Mouse (Mus musculus) left cerebral cortex, adult 9 months (tissue): ENCODE data around the gene Tent5c.
"Not testable (repeated sequence)": the region's sequence is repeated elsewhere in the genome, so short reads cannot be mapped to it uniquely, and the experiment has no call there.

Source experiments
- DNase-seq, 2 experiments: peaks; one replicate each; pipeline ENCODE4 v3.0.0; 2022; ENCODE audit warnings: low spot score in 2 of 2

Gene Tent5c

GRCm38 (mm10) chr3:100439088-100439487 is 50.0 kb downstream of the Tent5c start:
- no peak for DNase-seq

DNA sequence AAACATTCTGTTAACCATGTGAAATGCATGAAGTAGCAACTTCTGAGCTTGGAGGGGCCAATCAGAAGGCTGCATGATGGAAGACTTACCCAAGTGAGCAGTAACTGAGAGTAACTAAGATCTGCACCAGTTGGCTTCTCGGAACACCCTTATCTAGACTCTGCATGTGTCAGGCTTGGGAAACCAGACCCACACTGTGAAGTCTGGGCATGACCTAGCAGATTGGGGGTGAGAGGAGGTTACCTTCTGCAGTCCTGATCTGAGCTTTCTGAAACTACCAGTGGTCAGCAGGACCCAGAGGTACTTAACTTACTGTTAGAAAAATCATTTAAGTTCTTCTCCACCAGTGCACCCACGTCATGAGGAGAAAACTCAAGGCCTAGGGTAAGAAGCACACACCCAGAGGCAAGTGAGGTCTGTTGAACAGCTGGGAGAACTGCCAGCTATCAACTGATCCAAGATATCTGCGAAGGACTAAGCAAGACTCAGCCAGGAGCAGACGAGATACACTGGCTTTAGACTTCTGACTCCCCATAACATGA is 50.6 kb downstream of the Tent5c start:
- no peak for DNase-seq

DNA sequence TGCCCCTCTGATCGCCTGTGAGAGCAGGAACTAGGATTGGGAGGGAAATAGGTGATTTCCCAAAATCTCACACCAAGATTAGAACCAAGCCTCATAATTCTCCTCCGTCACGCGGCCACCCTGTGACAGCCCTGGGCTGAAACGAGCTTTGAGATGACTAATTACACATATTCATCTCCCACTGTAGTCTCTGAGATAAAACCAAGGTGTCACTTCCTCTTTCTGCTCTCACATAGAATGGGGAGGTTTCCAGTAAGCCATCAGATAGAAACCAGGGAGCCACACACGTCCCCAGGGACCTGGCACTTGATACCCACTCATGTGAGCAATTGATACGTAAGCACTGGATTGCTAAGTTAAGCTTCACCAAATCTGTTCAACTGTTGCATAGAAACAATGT is 52.4 kb downstream of the Tent5c start:
- no peak for DNase-seq

DNA sequence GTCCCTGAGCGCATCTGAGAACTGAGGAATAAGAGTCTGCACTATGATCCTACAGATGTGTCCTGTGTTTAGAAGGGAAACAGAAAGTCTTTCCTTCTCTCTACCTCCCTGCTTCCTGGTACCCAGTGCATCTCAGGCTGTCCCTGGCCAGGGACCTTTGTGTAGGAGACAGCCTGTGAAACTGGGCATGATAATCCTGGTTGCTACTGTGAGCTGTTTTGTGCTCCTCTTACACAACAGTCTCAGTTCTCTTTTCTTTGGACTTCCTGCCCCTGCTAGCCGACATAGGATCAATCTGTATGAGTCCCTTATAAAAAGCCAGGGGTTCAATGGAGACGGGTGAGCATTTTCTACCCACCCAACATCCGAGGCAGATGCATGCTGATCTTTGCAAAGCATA is 57.4 kb downstream of the Tent5c start:
- no peak for DNase-seq

DNA sequence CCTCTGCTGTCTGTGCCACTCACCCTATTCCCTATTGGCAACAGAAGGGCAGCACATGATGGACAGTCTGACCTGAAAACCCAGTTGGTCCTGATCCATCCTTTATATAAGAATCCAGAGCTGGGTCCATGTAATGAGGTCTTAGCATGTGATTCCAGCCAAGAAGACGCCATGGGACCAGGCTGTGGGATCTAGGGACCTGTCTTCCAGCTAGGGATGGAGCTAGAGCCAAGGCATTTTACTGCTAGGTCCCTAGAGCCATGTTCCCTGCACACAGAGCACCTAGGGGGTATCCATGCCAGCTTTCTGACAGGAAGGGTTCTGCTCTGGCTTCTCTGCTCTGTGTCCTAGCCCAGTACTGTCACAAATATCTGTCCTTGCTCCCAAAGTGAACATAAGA is 58.4 kb downstream of the Tent5c start:
- no peak for DNase-seq

GRCm38 (mm10) chr3:100430101-100430500 is 59.0 kb downstream of the Tent5c start:
- no peak for DNase-seq

DNA sequence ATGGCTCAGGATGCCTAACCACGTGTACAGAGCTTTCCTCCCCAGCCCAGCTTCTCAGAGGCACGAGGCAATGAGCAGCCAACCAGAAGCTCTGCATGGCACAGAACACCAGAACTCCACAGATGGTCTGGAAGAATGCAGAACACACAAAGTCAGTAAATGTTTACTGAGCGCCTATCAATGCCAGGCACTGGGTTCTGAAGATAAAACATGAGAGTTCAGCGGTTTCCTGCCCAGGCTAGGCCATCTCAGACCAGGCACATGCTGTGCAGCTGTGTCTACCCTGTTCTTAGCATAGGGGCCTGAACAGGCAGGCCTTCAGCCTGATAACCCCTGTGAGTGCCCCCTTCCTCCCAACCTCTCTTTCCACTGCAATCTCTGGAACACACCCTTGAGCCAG is 59.5 kb downstream of the Tent5c start:
- no peak for DNase-seq

DNA sequence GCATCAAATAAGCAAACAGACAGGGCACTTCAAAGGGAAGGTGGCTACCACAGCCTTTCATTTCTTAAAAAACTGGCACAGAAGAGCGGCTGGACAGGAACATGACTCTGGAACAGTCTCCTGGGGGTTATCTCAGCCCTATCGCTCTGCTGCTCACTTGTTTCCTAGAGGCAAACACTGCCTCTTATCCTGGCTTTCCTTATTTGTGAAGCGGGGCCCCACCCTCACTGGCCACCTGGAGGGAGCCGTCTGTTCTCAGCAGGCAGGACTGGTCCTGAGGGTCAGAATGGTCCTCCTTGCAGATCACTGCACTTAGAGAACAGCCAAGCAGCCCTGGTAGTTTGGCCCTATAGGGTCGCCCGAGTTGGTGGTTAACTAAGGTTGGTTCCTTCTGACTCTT is 61.6 kb downstream of the Tent5c start:
- no peak for DNase-seq

DNA sequence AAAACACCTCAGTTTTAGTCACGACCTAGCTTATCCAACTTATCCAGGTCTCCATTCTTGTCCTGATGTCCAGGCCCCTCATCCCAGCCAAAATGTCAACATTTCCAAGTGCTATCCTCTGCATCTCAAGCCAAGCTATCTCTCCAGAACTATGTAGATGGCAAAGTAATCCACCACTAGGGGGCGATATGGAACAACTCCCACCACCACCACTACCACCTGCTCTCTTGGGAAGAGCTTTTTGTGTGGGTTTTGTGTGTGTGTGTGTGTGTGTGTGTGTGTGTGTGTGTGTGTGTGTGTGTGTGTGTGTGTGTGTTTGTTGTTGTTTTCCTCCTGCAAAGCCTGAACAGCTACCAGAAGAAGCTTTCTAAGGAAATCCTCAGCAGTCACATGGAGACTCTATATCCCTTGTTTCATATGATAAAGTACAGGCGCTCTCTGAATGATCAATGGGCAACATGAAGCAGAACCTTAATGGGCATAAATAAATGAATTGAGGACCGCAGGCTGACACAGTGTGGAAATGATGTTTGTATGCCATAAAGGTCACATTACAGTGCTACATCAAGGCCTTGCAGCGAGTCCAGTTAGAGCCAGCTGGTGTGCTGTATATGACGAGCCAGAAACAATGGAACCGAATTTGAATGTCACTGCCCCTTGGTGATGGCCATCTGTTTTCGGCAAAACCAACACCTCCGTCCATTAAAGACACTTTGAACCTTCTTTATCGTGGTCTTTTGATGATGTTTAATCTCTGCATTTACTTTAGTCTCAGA is 66.5 kb downstream of the Tent5c start:
- no peak for DNase-seq

GRCm38 (mm10) chr3:100421354-100421753 is 67.8 kb downstream of the Tent5c start:
- DNase-seq: peak in 1 of 2 experiments; percentile 56

GRCm38 (mm10) chr3:100420691-100421056 is 68.5 kb downstream of the Tent5c start:
- DNase-seq: no peak

DNA sequence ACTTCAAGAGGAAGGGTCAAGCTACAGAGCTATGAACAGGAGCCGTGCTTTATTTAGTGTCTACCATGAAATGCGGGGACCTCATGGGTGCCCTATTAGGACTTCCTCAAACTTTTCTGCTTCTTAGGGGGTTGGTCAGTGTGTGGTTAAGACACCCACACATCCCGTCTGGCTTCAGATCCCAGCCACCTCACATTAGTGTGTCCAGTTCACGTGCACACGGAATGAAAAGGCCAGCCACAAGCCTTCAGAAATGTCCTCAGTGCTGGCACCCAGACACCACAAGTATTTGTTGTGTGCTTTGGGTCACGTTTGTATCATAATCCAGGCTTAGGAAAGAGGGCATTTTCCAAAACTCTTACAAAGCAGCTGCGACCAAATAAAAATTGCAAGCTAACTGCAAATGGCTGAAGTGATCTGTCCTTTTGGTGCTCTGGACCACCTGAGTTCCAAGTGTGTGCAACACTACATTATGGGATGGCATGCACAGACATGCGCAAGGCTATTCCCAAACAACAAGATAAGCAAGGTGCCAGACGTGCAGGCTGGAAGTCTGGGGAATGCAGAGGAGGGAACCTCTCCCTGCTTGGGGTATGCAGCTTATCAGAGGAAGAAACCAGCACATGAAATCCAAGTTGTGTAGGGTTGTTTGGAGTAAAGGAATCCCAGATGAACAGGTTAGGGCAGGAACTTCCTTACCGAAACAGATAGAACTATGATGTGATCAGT is 69.0 kb downstream of the Tent5c start:
- no peak for DNase-seq

GRCm38 (mm10) chr3:100418387-100418786 is 70.7 kb downstream of the Tent5c start:
- no peak for DNase-seq

DNA sequence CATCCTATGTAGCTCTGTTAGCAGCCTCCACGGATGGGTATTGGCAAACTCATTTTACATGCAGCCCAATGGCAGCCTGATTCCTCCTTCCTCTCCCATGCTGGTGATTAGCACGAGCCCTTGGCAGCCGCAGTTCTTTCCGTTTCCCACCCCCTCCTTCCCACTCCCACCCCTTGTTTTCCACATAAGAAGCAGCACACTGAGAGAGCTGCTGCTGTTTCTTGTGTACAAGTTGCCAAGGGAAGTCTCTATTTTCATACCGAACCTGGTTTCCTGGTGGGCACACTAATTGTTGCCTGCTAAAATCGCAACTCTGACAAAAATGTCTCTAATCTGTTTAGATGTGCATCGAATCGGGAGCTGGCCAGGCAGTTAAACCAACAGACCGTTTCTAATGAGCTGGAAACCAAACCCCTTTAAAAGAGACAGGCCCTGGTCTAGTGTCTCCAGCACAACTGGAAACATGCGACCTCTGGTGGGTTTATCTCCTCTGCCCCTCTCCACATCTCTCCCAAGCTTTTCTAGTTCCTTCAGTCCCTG is 71.3 kb downstream of the Tent5c start:
- DNase-seq: peak in 1 of 2 experiments; percentile 42

DNA sequence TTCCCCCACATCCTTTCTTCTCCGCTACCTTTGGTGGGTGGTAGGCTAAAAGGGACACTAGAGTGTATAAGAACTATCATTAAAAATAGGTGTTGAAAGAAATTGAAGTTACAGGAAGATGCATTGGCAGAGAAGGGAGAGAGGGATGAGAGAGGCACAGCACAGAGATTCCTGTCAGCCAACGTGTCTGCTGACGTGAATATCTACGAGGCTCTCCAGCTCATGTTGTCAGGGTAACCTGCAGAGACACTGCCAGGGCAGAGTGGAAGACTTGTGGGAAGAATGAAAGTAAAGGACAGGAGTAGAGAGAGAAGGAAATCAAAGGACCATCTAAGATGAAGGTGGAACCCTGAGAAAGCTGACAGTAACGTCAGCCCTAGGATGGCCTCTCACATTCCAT is 73.5 kb downstream of the Tent5c start:
- no peak for DNase-seq

DNA sequence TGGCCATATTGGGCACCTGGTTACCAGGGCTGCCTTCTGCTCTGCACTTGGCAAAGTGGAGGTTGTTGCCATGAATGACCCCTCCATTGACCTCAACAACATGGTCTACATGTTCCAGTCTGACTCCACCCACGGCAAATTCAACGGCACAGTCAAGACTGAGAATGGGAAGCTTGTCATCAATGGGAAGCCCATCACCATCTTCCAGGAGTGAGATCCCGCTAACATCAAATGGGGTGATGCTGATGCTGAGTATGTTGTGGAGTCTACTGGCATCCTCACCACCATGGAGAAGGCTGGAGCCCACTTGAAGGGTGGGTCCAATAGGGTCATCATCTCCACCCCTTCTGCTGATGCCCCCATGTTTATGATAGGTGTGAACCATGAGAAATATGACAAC is 75.5 kb downstream of the Tent5c start:
- DNase-seq: not testable (repeated sequence)

DNA sequence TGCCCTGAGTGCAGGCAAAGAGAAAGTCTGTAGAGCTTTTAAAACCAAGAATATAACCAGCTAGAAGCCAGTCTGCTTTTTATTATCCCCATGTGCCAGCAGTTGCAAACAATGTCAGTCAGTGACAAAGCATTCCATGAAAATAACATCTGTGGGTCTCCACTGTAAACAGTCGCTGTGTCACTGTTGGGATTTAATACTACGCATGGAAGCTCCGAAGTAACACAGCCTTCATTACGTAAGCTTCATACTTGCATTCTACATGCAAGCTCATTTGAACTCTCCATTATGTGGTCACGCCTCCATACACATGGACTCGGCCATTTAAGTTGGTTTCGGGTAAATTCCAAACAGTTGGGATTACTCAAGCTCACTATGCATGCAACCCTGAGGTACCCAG is 77.2 kb downstream of the Tent5c start:
- DNase-seq: no peak

- no peak for DNase-seq
Observed at GRCm38 (mm10) chr3:100409280-100409679, 79.8 kb downstream of the Tent5c start.

- no peak for DNase-seq
Observed at GRCm38 (mm10) chr3:100408351-100409043, 80.6 kb downstream of the Tent5c start.

- no peak for DNase-seq
Observed at GRCm38 (mm10) chr3:100402656-100403055, 86.5 kb downstream of the Tent5c start.
